Mouse (Mus musculus) gastrocnemius, postnatal 25 days (tissue): ENCODE data around the gene Clec16a. TPM values are rescaled to one million over a fixed set of nuclear protein-coding genes. Genes with fewer than 3 reads are reported as not detected.

Experiments
- DNase-seq: peaks from one replicate; pipeline ENCODE4 v3.0.0; 2022
- total RNA-seq, 2 experiments: library from RNA; stranded (reverse); gene quantifications; 1 replicate in 1 of 2; 2 replicates in 1 of 2; pipeline ENCODE4 v1.2.3; 2021

Gene Clec16a
- total RNA-seq, 2 experiments from 2014 or later: 51.2 to 62.2 TPM

DNA sequence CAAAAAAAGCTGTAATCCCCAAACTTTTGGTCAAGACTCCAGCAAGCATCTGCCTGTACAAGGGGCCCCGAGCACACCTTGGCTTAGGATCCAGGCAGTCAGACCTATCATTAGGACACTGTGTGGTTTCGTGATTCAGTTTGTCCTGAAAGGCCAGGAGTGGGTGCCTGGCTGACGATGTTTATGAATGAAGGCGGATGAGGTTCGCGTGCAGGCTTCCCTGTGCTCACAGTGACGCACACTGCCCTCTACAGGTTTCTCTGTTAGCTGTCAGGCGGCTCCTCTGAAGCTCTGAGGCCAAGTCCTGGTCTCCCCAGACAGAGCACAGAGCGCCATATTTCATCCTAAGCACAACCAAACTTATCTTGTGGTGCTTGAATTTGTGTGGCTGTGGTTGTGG, 241.1 kb downstream of the Clec16a start:
- peak; percentile 79 for DNase-seq

DNA sequence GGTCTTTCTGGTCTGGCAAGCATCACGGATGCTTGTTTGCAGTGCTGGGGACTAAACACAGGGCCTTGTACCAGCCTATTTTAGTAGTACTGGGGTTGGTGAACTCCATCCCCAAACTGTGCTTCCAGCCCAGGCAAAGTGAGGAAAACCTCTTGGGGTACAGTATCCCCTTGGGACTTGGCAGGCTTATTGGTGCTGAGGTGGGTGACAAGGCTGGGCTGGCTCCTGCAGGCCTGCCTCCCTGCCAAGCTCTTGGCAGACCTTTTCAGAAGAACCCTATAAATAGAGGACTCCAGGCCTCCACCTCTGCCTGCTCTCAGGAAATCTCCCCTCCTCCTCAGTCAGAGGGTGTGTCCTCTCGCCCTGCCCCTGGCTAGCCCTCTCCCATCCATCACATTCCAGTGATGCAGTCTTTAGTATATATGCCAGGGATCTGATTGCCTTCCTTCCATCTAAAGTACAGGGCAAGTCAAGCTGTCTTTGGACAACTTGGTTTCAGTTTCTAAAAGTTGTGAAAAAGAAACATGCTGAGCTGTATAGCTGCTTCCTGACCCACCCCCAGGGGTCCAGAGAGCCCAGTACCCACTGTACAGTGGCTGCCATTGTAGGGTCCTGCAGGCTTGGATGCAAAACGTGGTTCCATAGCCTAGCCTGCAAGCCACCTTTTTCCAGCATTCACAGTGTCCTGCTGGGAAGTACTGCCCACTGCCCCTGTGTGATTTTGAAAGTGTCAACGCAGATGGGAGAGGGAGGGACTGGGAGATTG, 241.8 kb downstream of the Clec16a start:
- DNase-seq: peak; percentile 49

GRCm38 (mm10) chr16:10787548-10788058, 242.5 kb downstream of the Clec16a start:
- no peak for DNase-seq

DNA sequence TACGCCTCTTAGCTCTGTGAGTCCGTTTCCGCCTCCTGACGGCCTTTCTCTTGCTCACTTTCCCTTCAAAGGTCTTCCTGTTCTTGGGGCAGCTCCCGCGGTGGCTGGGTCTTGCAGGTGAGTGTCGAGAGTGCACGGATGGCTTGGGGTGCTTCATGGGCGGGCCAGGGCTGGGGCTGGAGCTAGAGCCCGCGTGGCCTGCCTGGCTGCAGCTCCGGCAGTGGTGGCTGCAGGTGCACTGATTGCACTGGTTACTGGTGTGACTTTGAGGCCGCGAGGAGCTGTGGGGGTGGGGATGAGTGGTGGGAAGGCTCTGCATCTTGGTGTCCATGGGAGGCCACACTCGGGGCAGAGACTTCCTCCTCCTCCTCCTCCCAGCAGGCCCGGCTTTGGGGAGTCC, 243.1 kb downstream of the Clec16a start, which contains the start of gene Tnp2:
Gene Tnp2, minus strand, starts transcription at position 390 of the 400 bp plus-strand sequence.
- DNase-seq: no peak

DNA sequence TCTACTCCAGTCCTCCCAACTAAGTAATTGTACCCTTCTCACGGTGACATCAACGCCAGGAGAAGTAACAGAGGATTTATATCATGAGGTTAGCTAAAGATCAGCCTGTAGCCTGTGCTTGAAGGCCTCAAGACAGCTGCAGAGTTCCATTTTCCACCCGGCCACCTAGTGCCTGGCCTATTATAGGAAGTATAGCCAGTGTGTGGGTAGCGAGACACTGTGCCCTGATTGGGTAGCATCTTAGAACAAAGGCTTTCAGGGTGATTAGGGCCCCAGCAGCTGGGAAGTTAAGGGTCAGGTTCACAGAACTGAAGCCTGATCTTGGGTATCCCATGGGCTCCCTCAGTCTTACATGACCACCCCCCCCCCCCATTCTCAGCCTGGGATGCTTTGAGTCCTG, 243.7 kb downstream of the Clec16a start:
- no peak for DNase-seq

- no peak for DNase-seq
Measured at GRCm38 (mm10) chr16:10790702-10791101, 245.6 kb downstream of the Clec16a start, which contains the start of gene Prm3. TSS of gene Prm3 (minus strand) at chr16:10790914.

Other genes with a start within 250 kb of the Clec16a start
- gene Emp2, start 231.4 kb upstream of the Clec16a start, total RNA-seq: 1 to 10 TPM; 5.7 to 7.8 TPM
- gene Tekt5, start 149.8 kb upstream of the Clec16a start, total RNA-seq: not detected
- gene Nubp1, start 133.4 kb upstream of the Clec16a start, total RNA-seq: 1 to 10 TPM; 6.3 to 6.6 TPM
- under 1 TPM; 0.36 to 0.40 TPM for gene Tvp23a, start 98.0 kb upstream of the Clec16a start, total RNA-seq
- gene Ciita, start 65.3 kb upstream of the Clec16a start, total RNA-seq: under 1 TPM; 0.11 to 0.13 TPM
- 10 to 100 TPM; 43.0 to 43.1 TPM for gene Dexi, start 2.3 kb upstream of the Clec16a start, total RNA-seq
- gene Socs1, start 240.2 kb downstream of the Clec16a start, total RNA-seq: 1 to 10 TPM in 1 of 2 experiments, under 1 TPM in 1; 0.51 to 2.4 TPM
- not detected for gene Tnp2, start 243.3 kb downstream of the Clec16a start, total RNA-seq
- gene Prm3, start 245.6 kb downstream of the Clec16a start, total RNA-seq: not detected